Mouse (Mus musculus) lung, embryonic 16.5 days (tissue): ENCODE data around the gene Begain. TPM values are rescaled to one million over a fixed set of nuclear protein-coding genes. Genes with fewer than 3 reads are reported as not detected.

ENCODE experiments used
- ATAC-seq: fragments of 200-750 bp; cut with Nextera tagmentation; 2 replicates; pipeline ENCODE4 v1.8.0; 2017; ENCODE audit warnings: low read depth, mild to moderate bottlenecking, moderate library complexity
- H3K27ac ChIP-seq: fragments of 300-500 bp; sonication (generic); 2 replicates; pipeline ENCODE4 v1.5.1; 2014; ENCODE audit warnings: mild to moderate bottlenecking, control low read depth, low read length
- H3K27me3 ChIP-seq: fragments of 300-500 bp; sonication (generic); 2 replicates; pipeline ENCODE4 v1.6.1; 2014; ENCODE audit warnings: low read depth, low read length, mixed read lengths; ENCODE audit not compliant: control insufficient read depth, insufficient read depth
- H3K36me3 ChIP-seq: fragments of 300-500 bp; sonication (generic); 2 replicates; pipeline ENCODE4 v1.6.1; 2014; ENCODE audit warnings: low read length; ENCODE audit not compliant: control insufficient read depth, insufficient read depth
- H3K4me1 ChIP-seq: fragments of 300-500 bp; sonication (generic); replicated peaks from 2 replicates; pipeline ENCODE4 v1.6.1; 2014; ENCODE audit warnings: low read length, mixed read lengths; ENCODE audit not compliant: control insufficient read depth, insufficient read depth
- H3K4me2 ChIP-seq: fragments of 300-500 bp; sonication (generic); 2 replicates; pipeline ENCODE4 v1.6.1; 2014; ENCODE audit warnings: low read depth, low read length, control low read depth
- H3K4me3 ChIP-seq: fragments of 300-500 bp; sonication (generic); 2 replicates; pipeline ENCODE4 v1.5.1; 2014; ENCODE audit warnings: mild to moderate bottlenecking, low read length, control low read depth
- H3K9ac ChIP-seq: fragments of 300-500 bp; sonication (generic); 2 replicates; pipeline ENCODE4 v1.6.1; 2014; ENCODE audit warnings: low read length, control low read depth
- H3K9me3 ChIP-seq: fragments of 300-500 bp; sonication (generic); 2 replicates; pipeline ENCODE4 v1.6.1; 2016; ENCODE audit warnings: low read length; ENCODE audit not compliant: control insufficient read depth
- WGBS: fragments of 180-500 bp; shearing (Covaris S2); extraction: QIAGEN DNeasy Blood & Tissue Kit; methylation state at CpG from one replicate; pipeline ENCODE4 v1.1.7; 2014; 5-methylcytosine and 5-hydroxymethylcytosine counted together
- polyA plus RNA-seq: library from polyadenylated mRNA; unstranded; fragments of >200 nt; fragmentation: Nextera tagmentation; extraction: Ambion mirVana; gene quantifications from 2 replicates; pipeline ENCODE4 v1.2.1, GENCODE M21; 2015

Begain gene
- polyA plus RNA-seq, 1 experiment from 2014 or later: 3.2 TPM

DNA sequence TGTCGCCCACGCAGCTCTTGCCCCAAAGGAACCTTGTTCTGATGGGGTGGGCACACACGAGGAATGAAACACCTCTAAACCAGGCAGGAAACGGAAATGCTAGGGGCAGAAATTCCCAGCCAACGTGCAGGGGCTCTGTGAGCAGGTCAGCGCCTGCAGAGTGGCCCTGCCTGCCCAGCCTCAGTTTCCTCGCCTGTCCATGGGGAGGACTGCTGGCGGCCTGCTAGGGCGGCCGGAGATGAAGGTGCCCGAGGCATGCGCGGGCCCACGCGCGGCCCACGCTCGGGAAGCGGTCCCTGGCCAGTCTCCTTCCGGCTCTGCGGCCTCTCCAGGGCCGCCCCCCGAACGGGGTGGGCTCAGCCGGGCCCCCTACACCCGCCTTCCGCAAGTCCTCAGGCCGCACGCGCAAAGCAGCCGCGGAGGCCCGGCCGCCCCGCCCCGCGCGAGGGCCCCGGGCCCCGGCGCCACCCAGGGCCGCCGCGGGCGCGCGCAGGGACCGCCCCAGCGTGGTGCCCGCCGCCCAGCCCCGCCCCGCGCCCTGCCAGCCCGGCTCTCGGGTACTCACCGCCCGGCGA lies 369 bp downstream of the Begain start:
- Histone ChIP-seq H3K4me1 (peaks cover 6% of the 10 kb centered on the region; the same call in 1 of the 2 replicates), H3K27me3 (peaks cover 6% of the 10 kb centered on the region), H3K4me3 (peak overlapping the region; percentile 67), H3K36me3 (no peaks in the 10 kb centered on the region), H3K27ac (no peak overlapping the region), H3K9me3 (no peaks in the 10 kb centered on the region), H3K4me2 (peak overlapping the region; percentile 95), H3K9ac (peak overlapping the region; percentile 75)
- ATAC-seq: peak; percentile 94
- 2% methylated on average over 35 of the region's 59 CpGs for WGBS

DNA sequence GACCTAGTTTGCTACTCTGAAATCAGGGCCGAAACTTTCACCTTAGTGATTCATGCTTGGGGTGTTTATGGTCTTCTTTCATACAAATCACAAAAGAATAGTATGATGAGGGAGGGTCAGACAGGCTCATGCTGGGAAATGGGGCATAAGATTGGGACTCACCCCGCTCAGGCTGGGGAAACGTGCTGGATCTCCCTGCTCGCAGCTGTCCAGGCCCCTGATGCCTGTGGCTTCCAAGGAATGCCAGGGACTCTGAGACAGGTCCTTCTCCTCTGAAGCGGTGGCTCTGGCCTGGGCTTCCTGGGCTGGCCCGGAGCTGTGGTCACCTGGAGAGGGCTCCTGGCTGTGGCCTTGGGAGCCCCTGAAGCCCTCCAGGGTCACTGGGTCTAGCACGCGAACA lies 9.4 kb downstream of the Begain start:
- H3K36me3 ChIP-seq: no peaks in the 10 kb centered on the region
- H3K9me3 ChIP-seq: no peaks in the 10 kb centered on the region
- no peak overlapping the region for H3K27ac ChIP-seq
- H3K27me3 ChIP-seq: peaks cover 29% of the 10 kb centered on the region
- no peak overlapping the region for H3K4me3 ChIP-seq
- peaks cover 4% of the 10 kb centered on the region; the same call in 1 of the 2 replicates for H3K4me1 ChIP-seq
- WGBS: 86% methylated on average over 8 of the region's 8 CpGs
- H3K4me2 ChIP-seq: no peak overlapping the region
- H3K9ac ChIP-seq: no peak overlapping the region
- no peak for ATAC-seq

DNA sequence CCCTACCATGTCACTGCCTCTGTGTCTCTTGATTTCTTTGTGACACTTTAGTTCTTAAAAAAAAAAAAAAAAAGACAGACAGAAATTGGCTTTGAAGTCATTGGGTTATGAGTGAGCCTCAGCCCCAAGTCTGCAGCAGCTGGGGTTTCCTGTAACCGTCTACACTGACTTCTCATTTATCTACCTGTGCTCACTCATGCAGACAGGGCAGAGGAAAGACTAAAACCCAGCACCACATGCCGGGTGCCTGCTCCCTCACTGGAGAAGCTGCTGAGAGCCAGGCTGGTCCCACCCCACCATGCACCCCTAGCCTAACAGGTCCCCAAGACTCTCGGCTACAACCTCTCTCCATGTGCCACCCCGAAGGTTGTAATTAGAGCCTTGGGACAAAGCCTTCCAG lies 10.3 kb downstream of the Begain start:
- H3K4me2 ChIP-seq: no peak overlapping the region
- no peak overlapping the region for H3K4me3 ChIP-seq
- H3K4me1 ChIP-seq: peaks cover 12% of the 10 kb centered on the region
- H3K9ac ChIP-seq: no peak overlapping the region
- no peaks in the 10 kb centered on the region for H3K9me3 ChIP-seq
- H3K27ac ChIP-seq: no peak overlapping the region
- H3K36me3 ChIP-seq: no peaks in the 10 kb centered on the region
- ATAC-seq: no peak
- 62% methylated on average over 4 of the region's 4 CpGs for WGBS
- H3K27me3 ChIP-seq: peaks cover 38% of the 10 kb centered on the region

DNA sequence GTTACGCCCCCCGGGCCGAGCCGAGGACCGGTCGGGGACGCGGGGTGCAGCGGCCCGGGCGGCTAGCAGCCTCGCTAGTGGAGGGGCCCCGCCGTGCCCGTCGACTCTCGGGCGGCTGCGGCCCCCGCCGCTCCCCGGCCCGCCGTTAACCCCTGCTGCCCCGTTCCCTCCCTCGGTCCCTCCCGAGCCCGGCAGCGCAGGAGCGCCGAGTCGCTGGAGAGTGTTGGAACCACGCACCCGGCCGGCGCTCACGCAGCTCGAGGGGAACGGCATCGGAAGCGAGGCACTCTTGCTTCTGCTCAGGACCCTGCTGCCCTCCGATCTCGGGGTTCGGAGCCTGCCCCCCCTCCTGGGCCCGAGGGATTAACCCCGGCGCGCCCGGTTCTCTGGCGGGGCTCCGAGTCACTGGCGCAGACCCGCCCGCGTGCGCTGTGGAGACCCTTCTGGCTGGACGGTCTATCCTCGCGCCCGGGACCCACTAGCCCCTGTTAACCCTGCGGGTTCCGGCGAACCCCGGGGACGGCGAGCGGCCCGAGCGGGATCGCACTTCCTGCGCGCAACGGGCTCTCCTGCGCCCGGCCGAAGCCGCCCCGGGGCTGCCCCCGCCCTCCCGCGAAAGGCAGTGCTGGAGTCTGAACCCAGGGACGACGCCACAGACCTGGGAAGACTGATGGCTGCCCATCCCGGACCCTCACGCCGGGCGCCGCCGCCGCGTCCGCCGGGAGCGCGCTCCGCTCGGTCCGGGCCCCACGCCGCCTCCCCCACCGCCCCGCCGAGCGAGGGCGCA lies 14.8 kb downstream of the Begain start:
- H3K27me3 ChIP-seq: peaks cover 69% of the 10 kb centered on the region
- WGBS: under 1% methylated on average over 78 of the region's 105 CpGs
- H3K36me3 ChIP-seq: no peaks in the 10 kb centered on the region
- peak overlapping the region; percentile 93 for H3K4me2 ChIP-seq
- ATAC-seq: peak; percentile 39
- H3K9ac ChIP-seq: peak overlapping the region; percentile 62
- H3K27ac ChIP-seq: no peak overlapping the region
- H3K4me1 ChIP-seq: peaks cover 15% of the 10 kb centered on the region
- H3K4me3 ChIP-seq: peak overlapping the region; percentile 60
- no peaks in the 10 kb centered on the region for H3K9me3 ChIP-seq

DNA sequence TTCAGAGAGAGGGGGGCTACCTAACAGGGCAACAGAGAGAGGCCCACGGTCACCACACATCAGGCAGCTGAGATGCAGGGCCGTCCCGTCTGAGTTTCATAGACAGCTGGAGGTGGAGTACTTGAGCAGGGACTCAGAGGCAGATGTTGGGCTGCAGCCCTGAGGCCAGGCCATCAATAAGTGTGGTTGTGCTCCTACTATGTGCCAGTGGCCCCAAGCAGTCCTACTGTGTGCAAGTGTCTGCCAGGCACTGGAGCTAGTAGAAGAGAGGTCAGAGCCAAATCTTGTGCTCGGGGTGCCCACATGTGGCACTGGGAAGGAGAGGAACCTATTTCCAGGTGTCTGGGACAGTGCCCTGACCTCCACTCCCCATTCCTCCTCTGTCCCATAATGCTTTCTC lies 18.1 kb downstream of the Begain start:
- peaks cover 15% of the 10 kb centered on the region for H3K4me1 ChIP-seq
- H3K27ac ChIP-seq: no peak overlapping the region
- H3K9ac ChIP-seq: no peak overlapping the region
- H3K27me3 ChIP-seq: peaks cover 53% of the 10 kb centered on the region
- no peak overlapping the region for H3K4me2 ChIP-seq
- H3K9me3 ChIP-seq: no peaks in the 10 kb centered on the region
- WGBS: 75% methylated on average over 4 of the region's 4 CpGs
- ATAC-seq: no peak
- H3K4me3 ChIP-seq: no peak overlapping the region
- no peaks in the 10 kb centered on the region for H3K36me3 ChIP-seq

DNA sequence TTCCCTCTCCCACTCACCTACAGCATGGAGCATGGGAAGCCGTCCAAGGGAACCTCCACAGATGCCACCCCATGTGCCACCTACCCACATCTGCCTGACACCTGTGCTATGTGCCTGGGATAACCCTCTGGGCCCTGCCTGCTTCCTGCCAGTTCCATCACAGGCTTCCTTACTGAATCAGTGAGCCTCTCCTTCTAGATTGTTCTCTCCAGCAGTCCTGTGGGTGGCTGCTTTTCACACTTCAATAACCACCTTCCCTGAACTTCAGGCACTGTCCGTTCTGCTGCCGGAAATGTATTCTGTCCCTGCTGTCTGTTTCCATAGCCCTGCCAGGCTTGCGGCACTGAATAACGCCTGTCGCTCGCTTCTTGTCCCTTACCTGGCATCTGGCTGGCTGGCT lies 22.4 kb downstream of the Begain start:
- H3K9me3 ChIP-seq: no peaks in the 10 kb centered on the region
- no peak for ATAC-seq
- H3K4me2 ChIP-seq: no peak overlapping the region
- H3K36me3 ChIP-seq: no peaks in the 10 kb centered on the region
- H3K27ac ChIP-seq: no peak overlapping the region
- no peaks in the 10 kb centered on the region for H3K4me1 ChIP-seq
- H3K27me3 ChIP-seq: peaks cover 10% of the 10 kb centered on the region; the same call in 1 of the 2 replicates
- no peak overlapping the region for H3K4me3 ChIP-seq
- H3K9ac ChIP-seq: no peak overlapping the region
- WGBS: 76% methylated on average over 7 of the region's 7 CpGs

DNA sequence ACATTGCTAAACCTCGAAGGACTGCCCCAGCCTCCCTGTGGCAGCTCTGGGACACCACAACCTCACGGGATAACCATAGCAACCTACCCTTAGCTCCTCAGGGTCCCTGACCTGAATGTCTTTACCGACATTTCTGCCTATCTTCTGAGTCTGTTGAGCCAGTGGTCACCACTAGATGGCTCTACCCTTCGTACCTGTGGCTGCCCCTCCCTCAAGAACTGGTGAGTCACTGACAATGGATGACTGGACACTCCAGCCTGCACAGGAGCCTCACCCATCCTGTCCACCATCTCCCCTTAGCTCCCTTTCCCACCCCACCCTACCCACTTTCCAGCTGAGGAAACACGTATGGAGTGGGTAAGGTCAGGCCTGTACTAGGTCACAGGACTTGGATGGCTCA lies 23.5 kb downstream of the Begain start:
- Histone ChIP-seq H3K27me3 (peaks cover under 1% of the 10 kb centered on the region; the same call in 1 of the 2 replicates), H3K27ac (no peak overlapping the region), H3K4me1 (no peaks in the 10 kb centered on the region), H3K36me3 (no peaks in the 10 kb centered on the region), H3K9ac (no peak overlapping the region), H3K4me3 (no peak overlapping the region), H3K4me2 (no peak overlapping the region), H3K9me3 (no peaks in the 10 kb centered on the region)
- no peak for ATAC-seq
- 12% methylated on average over 5 of the region's 5 CpGs for WGBS

DNA sequence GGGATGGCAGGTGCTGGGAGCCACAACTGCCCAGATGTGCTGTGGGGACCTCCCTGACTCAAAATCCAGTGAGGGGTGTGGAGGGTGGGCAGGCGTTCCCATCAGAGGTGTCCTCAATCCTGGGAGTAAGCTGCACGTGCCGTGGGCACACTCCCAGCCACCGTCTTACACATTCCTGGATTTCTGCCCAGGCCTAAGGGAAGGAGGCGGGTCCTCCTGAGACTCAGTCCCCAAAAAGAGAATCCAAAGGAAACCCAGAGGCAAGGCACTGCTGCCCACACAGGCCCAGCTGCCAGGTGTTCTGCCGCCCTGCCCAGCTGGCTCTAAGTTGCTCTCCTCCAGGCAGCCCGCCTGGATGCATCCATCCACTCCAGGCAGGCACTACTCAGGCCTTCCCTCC lies 28.7 kb downstream of the Begain start:
- Histone ChIP-seq H3K27ac (no peak overlapping the region), H3K4me3 (no peak overlapping the region), H3K9me3 (no peaks in the 10 kb centered on the region), H3K36me3 (no peaks in the 10 kb centered on the region), H3K9ac (no peak overlapping the region), H3K27me3 (0 out of 2 replicates have a peak, but pooled peaks cover 3% of the 10 kb centered on the region), H3K4me2 (no peak overlapping the region), H3K4me1 (no peaks in the 10 kb centered on the region)
- WGBS: 52% methylated on average over 7 of the region's 7 CpGs
- peak; percentile 22; the same call in 1 of the 2 replicates for ATAC-seq

DNA sequence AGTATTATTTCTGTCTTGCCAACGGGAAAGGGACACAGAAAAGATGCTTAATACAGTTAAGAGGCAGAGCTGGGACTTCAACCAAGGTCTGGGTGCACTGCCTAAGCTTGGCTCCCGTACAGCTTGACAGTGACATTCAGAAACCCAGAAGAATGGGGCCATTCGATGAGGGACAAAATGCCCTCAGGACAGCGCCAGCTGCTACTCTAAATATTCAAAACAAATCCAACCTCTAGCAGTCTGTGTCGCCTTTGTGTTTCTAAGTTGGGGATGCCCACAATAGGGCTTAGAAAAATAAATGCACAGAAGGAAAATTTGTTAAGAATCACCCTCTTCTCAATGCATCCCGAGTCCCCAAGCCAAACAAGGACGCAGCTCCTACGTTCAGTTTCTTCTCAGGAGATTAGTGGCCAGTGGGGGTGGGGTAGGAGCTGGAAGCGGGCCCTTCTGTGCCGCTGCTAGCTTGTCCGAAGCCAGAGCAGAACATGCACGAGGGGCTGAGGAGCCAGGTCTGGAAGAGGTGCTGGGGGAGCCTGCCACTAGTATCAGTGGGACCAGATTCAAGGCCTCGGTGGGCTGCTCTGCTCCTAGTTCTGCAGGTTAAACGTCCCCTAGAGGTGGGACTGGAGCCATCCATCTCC lies 29.7 kb downstream of the Begain start:
- Histone ChIP-seq H3K36me3 (0 out of 2 replicates have a peak, but pooled peaks cover 4% of the 10 kb centered on the region), H3K9ac (no peak overlapping the region), H3K4me1 (no peaks in the 10 kb centered on the region), H3K4me2 (no peak overlapping the region), H3K9me3 (peaks cover 7% of the 10 kb centered on the region), H3K27me3 (peaks cover 13% of the 10 kb centered on the region), H3K27ac (no peak overlapping the region), H3K4me3 (no peak overlapping the region)
- no peak for ATAC-seq
- 44% methylated on average over 14 of the region's 14 CpGs for WGBS
